Mouse (Mus musculus): ENCODE measurements at regions not wholly inside any gene's neighbourhood (a gene's known extent, or its start where the extent isn't known, plus 50 kb on each side); places are given as distances from the start of the nearest gene placed in this dataset.

GRCm38 (mm10) chr19:6647686-6648085 lies 104.9 kb upstream of the Slc22a12 start:
- intact Hi-C loops (cut with DNase I), result no loop called here
- no peak for DNase-seq (ENCODE audit: low spot score in 2 of 2)

DNA sequence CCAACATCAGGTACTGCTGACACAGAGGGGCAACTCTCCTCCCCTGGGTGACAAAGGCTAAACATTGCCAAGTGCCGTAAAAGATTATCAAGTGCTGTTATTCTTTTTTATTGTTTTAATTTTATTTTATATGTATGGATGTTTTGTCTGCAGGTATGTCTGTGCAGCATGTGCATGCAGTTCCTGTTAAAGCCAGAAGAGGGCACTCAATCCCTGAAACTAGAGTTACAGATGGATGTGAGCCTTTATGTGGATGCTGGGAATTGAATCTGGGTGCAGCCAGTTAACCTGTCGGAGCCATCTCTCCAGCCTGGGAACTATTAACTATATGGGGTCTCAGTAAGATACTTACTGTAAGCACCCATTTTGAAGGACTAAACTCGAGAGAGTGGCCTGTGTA lies 104.4 kb upstream of the Slc22a12 start:
- DNase-seq (ENCODE audit: low spot score in 2 of 2), result no peak
- intact Hi-C loops (cut with DNase I), result no loop called here

DNA sequence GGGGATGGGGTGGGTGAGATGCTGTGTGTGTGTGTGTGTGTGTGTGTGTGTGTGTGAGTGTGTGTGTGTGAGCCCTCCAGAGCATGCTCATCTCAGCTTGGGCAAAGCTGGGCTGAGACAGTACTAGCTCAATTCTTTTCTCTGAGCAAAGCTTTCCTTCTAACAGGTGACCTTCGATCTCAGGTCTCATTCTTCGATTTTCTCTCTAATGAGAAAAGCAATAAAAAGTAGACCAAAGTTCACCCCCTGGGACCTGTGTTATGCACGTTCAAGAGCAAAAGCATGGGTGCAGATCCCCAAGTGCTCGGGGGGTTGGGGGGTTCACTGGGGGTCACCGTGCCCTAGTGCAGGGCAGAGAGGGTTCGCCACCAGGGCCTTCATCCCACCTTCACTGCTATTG lies 103.1 kb upstream of the Slc22a12 start:
- DNase-seq (ENCODE audit: low spot score in 2 of 2), result no peak
- intact Hi-C loops (cut with DNase I), result no loop called here

GRCm38 (mm10) chr19:6644871-6645270 lies 102.0 kb upstream of the Slc22a12 start:
- no peak for DNase-seq (ENCODE audit: low spot score in 2 of 2)
- intact Hi-C loops (cut with DNase I), result no loop called here

- intact Hi-C loops (cut with DNase I), result no loop called here
- DNase-seq (ENCODE audit: low spot score in 2 of 2), result no peak
Observed at GRCm38 (mm10) chr19:6639681-6640080, 96.8 kb upstream of the Slc22a12 start.

DNA sequence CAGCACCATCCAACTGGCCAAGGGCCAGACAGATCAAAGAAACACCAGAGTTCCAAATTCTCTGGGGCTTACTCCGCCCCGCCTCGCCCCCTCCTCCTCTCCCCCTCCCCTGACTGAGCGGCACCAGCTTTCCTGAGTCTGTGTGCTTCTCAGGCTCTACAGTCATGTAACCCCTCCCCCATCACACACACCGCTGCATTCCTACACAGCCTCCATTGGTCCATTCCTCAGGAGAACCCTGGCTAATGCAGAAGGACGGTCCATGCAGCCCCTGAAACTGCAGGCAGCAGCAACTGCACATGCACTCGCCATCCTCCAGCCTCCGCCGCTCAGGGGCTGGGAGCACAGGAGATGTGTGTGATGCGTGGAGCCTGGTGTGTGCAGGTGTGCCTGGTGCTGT lies 90.6 kb upstream of the Slc22a12 start:
- no peak for DNase-seq (ENCODE audit: low spot score in 2 of 2)
- intact Hi-C loops (cut with DNase I), result no loop called here

DNA sequence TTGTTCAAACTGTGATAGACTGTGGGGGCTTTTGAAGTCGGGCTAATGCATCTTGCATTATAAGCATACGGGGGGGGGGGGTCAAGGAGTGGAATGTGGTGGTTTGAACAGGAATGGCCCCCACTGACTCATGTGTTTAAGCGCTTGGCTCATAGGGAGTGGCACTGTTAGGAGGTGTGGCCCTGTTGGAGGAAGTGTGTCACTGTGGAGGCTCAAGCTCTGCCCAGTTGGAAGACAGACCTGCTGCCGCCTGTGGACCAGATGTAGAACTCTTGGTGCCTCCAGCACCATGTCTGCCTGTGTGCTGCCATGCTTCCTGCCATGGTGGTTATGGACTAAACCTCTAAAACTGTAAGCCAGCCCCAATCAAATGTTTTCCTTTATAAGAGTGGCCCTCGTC lies 89.0 kb upstream of the Slc22a12 start:
- DNase-seq (ENCODE audit: low spot score in 2 of 2), result no peak

DNA sequence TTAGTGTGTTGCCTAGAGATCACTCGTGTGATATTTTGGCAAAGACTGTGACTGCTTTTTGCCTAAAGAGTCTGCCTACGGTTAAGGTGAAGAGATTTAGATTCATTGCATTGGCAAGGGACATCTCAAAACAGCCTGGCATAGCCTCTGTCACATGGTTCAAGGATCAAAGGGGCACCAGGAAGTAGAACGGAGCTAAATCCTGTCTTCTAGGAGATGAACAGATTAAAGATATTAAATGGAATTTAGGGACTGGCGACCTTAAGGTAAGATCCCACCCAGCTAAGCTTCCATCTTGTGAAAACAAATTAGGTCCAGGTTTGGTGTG lies 87.7 kb upstream of the Slc22a12 start:
- intact Hi-C loops (cut with DNase I), result no loop called here
- DNase-seq (ENCODE audit: low spot score in 2 of 2), result no peak

More for the DNA sequence above, 89.0 kb upstream of the Slc22a12 start:
- intact Hi-C loops (cut with DNase I), result no loop called here

- DNase-seq (ENCODE audit: low spot score in 2 of 2), result no peak
- intact Hi-C loops (cut with DNase I), result no loop called here
Observed at GRCm38 (mm10) chr19:6629911-6630612, 87.2 kb upstream of the Slc22a12 start.

GRCm38 (mm10) chr19:6625574-6625973 lies 82.7 kb upstream of the Slc22a12 start:
- intact Hi-C loops (cut with DNase I), result no loop called here
- no peak for DNase-seq (ENCODE audit: low spot score in 2 of 2)

DNA sequence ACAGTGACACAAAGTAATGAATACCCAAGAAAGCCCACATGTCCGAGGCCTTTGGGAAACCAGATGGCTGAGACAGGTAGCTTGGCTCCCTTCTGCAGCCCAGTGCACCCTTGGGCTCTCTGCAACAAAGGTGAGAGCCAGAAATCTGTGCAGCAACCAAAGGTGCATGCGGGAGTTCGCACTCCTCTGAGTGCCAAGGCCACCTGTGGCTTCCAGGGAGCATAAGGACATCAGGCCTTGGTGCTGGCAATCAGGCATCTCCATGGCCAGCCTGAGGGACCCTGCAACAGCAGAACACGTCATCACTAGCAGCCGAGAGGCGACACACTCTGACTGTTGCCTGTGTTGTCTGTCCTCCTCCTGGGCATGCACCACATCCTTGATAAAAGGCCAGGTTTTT lies 78.2 kb upstream of the Slc22a12 start:
- intact Hi-C loops (cut with DNase I), result no loop called here
- no peak for DNase-seq (ENCODE audit: low spot score in 2 of 2)

GRCm38 (mm10) chr19:6619546-6619945 lies 76.7 kb upstream of the Slc22a12 start:
- DNase-seq (ENCODE audit: low spot score in 2 of 2), result no peak
- intact Hi-C loops (cut with DNase I), result no loop called here

DNA sequence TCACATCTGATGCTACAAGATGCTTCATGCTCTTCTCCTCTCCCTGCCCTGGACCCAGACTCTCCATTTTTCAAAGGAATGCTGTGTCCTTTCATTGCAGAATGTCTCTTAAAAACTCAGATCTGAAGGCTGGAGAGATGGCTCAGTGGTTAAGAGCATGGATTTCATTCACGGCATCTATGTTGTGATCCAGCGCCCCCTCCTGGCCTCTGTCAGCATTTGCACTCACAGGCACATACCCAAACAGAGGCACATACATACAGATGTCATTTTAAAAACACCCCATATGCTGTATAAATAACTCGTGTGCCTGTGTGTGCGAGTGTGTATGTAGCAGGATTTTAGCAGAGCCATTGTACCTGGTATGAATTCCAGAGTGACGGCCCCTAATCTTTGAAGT lies 73.8 kb upstream of the Slc22a12 start:
- intact Hi-C loops (cut with DNase I), result no loop called here
- no peak for DNase-seq (ENCODE audit: low spot score in 2 of 2)

DNA sequence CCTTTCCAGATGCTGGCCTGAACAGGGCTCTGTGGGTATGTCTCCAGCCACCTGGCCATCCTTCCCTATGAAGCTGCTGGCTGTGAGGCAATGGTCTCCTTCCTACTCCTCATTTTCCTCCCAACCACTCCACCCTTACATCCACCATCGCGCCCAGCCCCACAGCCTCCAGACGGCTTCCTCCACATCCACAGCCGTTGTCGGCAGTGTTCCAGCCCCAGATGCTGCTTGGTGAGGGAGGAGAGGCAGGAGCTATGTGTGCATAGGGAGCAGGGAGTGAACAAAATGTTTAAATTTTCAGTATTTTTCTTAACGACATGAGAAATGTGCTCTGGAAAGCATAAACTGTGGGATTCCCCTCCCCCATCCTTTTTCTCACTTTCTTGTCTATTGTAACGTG lies 69.6 kb upstream of the Slc22a12 start:
- DNase-seq (ENCODE audit: low spot score in 2 of 2), result peak; percentile 27 to 40
- intact Hi-C loops (cut with DNase I), result no loop called here

- no peak for DNase-seq (ENCODE audit: low spot score in 2 of 2)
- intact Hi-C loops (cut with DNase I), result no loop called here
Observed at GRCm38 (mm10) chr19:6611921-6612320, 69.1 kb upstream of the Slc22a12 start.

- DNase-seq (ENCODE audit: low spot score in 2 of 2), result no peak
- intact Hi-C loops (cut with DNase I), result no loop called here
Observed at GRCm38 (mm10) chr19:6610715-6611114, 67.9 kb upstream of the Slc22a12 start.

GRCm38 (mm10) chr19:6610051-6610450 lies 67.2 kb upstream of the Slc22a12 start:
- DNase-seq (ENCODE audit: low spot score in 2 of 2), result no peak
- intact Hi-C loops (cut with DNase I), result no loop called here

DNA sequence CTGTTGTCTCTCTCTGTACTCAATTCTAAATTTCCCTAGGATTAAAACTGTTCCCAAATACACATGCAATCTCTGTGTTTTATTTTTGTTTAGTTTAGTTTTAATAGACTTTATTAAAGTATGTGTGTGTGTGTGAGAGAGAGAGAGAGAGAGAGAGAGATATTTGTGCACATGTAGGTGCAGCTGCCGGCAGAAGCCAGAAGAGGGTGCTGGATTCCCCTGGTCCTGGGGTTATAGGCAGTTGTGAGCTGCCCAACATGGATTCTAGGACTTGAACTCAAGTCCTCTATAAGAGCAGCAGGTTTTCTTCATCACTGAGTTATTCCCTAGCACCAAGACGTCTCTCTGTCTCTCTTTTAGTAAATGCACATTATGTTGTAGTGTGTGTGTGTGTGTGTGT lies 64.7 kb upstream of the Slc22a12 start:
- intact Hi-C loops (cut with DNase I), result no loop called here
- DNase-seq (ENCODE audit: low spot score in 2 of 2), result no peak

GRCm38 (mm10) chr19:6606667-6607066 lies 63.8 kb upstream of the Slc22a12 start:
- DNase-seq (ENCODE audit: low spot score in 2 of 2), result peak in 1 of 2 experiments; percentile 26
- intact Hi-C loops (cut with DNase I), result no loop called here

DNA sequence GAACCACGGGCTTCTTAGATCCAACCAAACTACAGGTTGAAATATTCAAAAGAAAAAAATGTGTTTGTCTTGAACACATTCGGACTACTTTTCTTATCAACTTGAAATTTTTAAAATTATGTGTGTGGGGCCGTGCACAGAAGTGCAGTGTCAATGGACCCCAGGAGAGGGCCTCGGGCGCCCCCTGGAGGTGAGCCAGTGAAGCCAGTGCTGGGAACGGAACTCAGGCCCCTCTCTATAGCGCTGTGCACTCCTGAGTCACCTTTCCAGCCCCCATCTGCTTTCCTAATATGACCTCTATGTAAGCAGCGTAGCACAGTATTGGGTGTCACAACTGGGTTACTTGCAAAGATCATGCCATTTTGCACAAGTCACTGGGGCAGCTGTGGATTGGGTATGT lies 61.9 kb upstream of the Slc22a12 start:
- DNase-seq (ENCODE audit: low spot score in 2 of 2), result no peak
- intact Hi-C loops (cut with DNase I), result no loop called here

DNA sequence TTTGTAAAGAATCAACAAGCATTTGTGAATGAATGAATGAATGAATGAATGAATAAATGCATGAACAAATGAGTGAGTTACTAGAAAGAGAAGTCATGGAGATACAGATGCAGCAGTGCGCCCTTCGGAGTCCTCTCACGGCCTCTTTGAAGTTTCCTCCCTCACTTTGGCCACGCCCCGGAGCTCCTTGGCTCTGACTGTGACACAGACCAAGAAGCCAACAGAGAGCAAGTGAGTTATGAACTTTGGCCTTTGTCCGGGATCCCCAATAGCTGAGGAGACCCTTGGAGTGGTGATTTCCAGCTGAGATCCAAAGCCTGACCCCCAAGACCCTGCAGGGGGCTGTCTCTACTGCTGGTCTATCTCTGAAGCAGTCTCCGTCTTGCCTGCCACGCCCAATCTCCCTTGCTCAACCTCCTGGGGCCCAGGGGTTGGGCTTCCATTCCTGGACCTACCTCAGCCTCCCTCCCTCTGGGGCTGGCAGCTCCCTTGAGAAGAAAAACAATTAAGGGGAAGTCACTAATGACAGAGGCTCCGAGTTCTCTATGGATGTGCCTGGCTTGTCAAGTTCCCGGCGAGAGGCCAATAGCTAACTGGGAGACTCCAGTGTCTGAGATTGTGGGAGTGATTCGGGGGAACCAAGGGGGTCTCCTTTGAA lies 58.2 kb upstream of the Slc22a12 start:
- intact Hi-C loops (cut with DNase I), result no loop called here
- no peak for DNase-seq (ENCODE audit: low spot score in 2 of 2)

- intact Hi-C loops (cut with DNase I), result no loop called here
- DNase-seq (ENCODE audit: low spot score in 2 of 2), result no peak
Observed at GRCm38 (mm10) chr19:6599281-6599680, 56.4 kb upstream of the Slc22a12 start.

Data from left cerebral cortex, postnatal 36 days (tissue).